Mouse (Mus musculus): ENCODE results near the gene Gm9958. TPM values are rescaled to one million over a fixed set of nuclear protein-coding genes. Genes with fewer than 3 reads are reported as not detected.

The Gm9958 gene
- polyA plus RNA-seq (2016; fragmentation: Nextera tagmentation; extraction: Ambion mirVana), result 3.2 and 3.8 TPM in 2 replicates

DNA sequence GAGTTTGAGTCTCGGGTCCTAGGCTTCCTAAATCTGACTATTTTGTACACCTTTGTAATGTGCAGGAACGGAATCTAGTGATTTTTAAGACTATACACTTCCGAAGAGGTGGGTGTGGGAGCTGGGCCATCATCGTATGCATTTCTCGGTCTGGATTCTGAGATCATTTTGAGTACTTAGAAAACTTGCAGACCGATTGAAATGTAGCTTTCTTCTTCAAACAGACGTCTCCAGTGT lies at the start of gene Gm9958:
TSS of gene Gm9958 (plus strand) at position 138 of the 237 bp plus-strand sequence.
- Histone ChIP-seq H3K4me1 (peaks cover 12% of the 10 kb centered on the region), H3K4me3 (peak within 1 kb of the TSS; percentile 98), H3K36me3 (0 out of 2 replicates have a peak, but pooled peaks cover 4% of the 10 kb centered on the region), H3K27ac (peak within 1 kb of the TSS; percentile 100), H3K9me3 (no peaks in the 10 kb centered on the region), H3K27me3 (ENCODE audit: insufficient read depth, poor library complexity, severe bottlenecking) (no peaks in the 10 kb centered on the region)
- no peak for DNase-seq (ENCODE audit: low spot score)
- WGBS, result 3% methylated on average over 7 of the region's 7 CpGs

DNA sequence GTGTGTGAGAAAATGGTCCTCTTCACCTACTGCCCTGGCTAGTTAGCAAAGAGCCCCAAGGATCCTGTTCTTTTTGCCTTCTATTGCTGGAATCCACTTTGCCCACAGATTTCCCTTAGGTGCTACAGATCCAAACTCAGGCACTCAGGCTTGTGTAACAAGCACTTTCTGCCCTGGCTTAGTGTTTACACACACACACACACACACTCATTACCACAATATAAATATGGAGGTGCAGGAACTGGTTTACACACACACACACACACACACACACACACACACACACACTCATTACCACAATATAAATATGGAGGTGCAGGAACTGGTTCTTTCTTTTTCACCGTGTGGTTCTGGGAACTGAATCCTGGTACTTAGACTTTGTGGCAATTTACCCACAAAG lies 35.9 kb upstream of the Gm9958 start:
- DNase-seq (ENCODE audit: low spot score), result no peak
- Histone ChIP-seq H3K27me3 (ENCODE audit: insufficient read depth, poor library complexity, severe bottlenecking) (no peaks in the 10 kb centered on the region), H3K4me3 (no peak overlapping the region), H3K27ac (no peak overlapping the region), H3K9me3 (no peaks in the 10 kb centered on the region), H3K36me3 (no peaks in the 10 kb centered on the region), H3K4me1 (no peaks in the 10 kb centered on the region)
- 92% methylated on average over 1 of the region's 1 CpGs for WGBS

DNA sequence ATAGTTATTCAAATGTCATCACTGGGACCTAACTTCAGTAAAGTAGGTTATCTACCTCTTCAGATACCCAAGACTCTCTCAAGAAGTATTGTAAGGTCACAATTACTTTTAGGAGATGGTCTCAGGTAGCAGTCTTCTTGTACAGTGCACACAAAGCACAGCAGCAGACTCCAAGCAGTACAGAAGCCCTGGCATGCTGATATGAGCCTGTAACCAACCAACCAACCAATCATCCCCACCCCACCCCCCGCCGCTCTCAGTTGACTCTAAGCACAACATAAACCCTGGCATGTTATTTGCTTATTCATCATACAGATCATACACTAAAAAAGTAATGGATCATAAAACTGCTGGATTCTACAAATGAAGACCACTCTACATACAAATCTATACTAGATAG lies 34.5 kb upstream of the Gm9958 start:
- 89% methylated on average over 2 of the region's 2 CpGs for WGBS
- Histone ChIP-seq H3K4me1 (no peaks in the 10 kb centered on the region), H3K27me3 (ENCODE audit: insufficient read depth, poor library complexity, severe bottlenecking) (no peaks in the 10 kb centered on the region), H3K4me3 (no peak overlapping the region), H3K36me3 (no peaks in the 10 kb centered on the region), H3K9me3 (no peaks in the 10 kb centered on the region), H3K27ac (no peak overlapping the region)
- no peak for DNase-seq (ENCODE audit: low spot score)

DNA sequence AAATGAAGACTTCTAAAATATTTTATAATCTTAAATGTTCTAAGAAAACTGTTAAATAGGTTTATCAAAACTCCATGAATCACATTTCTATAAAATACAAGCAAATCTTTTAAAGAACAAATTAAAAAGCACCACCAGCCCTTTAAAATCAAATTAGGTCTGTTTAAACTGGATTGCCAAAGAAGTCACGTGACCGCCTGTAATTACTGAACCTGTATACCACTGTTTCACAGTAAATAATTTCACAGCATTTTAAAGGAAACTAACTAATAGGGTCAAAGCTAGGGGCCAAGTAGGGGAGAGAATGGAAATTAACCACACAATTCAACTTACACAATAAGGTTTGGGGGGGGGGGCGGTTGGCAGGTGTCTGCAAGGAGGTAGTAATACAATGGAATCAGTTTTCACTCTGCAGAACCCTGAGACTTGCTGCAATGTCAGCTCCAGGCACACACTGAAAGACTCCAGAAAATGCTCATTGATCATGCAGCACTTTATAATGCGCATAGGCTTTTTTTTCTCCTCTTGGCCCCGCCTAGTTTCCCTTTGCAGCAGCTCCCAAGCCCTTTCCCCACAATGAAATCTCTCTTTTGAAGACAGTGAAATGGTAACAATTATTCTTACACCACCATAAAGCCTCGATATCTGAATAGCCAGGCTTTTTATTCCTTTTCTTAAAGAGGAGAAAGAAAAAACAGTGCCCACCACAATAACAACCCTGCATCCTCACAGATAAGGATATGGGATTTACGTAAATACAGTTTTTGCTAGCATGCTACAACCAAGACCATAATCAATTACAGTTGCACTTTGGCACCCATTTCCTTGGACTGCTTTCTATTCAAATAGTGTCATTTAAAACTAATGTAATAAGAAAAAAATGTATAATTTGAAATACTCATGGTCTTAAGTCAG lies 28.6 kb upstream of the Gm9958 start:
- H3K27ac ChIP-seq, result no peak overlapping the region
- no peaks in the 10 kb centered on the region for H3K4me1 ChIP-seq
- H3K4me3 ChIP-seq, result no peak overlapping the region
- no peaks in the 10 kb centered on the region for H3K27me3 ChIP-seq (ENCODE audit: insufficient read depth, poor library complexity, severe bottlenecking)
- no peaks in the 10 kb centered on the region for H3K36me3 ChIP-seq
- 84% methylated on average over 7 of the region's 7 CpGs for WGBS
- H3K9me3 ChIP-seq, result no peaks in the 10 kb centered on the region
- no peak for DNase-seq (ENCODE audit: low spot score)

DNA sequence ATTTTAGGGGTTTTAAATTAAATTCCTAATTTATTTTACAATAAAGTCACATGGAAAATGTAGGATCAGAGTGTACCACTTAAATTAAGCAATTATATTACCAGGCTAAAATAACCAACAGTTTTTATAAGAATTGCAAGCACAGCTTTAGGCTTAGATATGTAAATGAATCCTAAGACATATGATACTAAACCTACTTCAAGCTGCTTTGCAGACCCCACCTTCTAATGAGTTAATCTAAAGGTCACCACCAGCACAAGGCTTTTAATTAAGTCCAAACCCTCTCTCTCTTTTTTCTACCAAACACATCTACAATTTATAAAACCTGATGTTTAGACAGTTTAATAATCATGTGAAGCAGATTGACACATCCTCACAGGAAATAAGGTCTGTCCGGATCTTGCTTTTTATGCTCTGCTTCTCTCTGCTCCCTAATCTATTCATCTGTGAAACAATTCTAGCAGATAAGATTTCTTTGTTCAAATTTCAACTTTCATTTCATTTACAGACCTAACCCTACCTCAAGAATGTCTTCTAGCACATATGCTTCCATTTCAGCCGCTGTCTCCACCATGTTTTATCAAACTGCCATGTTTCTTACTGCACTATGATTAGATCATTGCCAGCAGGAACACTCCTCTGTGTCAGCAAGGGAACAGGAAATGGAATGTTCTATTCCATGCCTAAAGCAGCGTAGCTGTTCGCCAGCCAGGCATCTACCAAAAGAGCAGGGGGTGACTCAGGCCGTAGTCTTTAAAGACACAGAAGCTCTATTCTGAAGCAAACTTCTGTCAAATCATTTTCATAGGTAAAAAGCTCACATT lies 27.7 kb upstream of the Gm9958 start:
- peak overlapping the region; percentile 22; the same call in 1 of the 2 replicates for H3K27ac ChIP-seq
- no peak for DNase-seq (ENCODE audit: low spot score)
- H3K9me3 ChIP-seq, result no peaks in the 10 kb centered on the region
- H3K27me3 ChIP-seq (ENCODE audit: insufficient read depth, poor library complexity, severe bottlenecking), result no peaks in the 10 kb centered on the region
- WGBS, result 39% methylated on average over 5 of the region's 5 CpGs
- H3K36me3 ChIP-seq, result no peaks in the 10 kb centered on the region
- H3K4me1 ChIP-seq, result no peaks in the 10 kb centered on the region
- H3K4me3 ChIP-seq, result no peak overlapping the region; the same call in 1 of the 2 replicates

DNA sequence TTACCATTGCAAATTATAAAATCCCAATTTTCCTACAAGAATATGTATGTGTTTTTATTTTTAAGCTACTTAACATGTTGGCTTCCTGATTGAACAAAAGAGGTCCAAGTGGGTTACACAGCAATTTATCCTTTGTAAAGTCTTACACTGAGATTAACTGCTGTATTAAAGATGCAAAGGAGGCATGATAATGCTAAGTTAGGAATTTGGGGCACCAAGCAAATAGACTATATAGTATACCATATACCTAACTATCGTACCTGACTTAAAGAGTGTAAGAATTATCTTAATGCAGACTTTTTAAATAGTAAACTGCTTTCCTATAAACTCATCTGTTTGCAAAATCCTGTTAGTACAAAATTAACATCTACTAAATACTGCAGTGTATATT lies 27.1 kb upstream of the Gm9958 start:
- H3K27ac ChIP-seq, result no peak overlapping the region
- H3K9me3 ChIP-seq, result no peaks in the 10 kb centered on the region
- WGBS, result 88% methylated on average over 1 of the region's 1 CpGs
- H3K4me1 ChIP-seq, result no peaks in the 10 kb centered on the region
- no peak for DNase-seq (ENCODE audit: low spot score)
- no peak overlapping the region for H3K4me3 ChIP-seq
- H3K36me3 ChIP-seq, result no peaks in the 10 kb centered on the region
- H3K27me3 ChIP-seq (ENCODE audit: insufficient read depth, poor library complexity, severe bottlenecking), result no peaks in the 10 kb centered on the region

DNA sequence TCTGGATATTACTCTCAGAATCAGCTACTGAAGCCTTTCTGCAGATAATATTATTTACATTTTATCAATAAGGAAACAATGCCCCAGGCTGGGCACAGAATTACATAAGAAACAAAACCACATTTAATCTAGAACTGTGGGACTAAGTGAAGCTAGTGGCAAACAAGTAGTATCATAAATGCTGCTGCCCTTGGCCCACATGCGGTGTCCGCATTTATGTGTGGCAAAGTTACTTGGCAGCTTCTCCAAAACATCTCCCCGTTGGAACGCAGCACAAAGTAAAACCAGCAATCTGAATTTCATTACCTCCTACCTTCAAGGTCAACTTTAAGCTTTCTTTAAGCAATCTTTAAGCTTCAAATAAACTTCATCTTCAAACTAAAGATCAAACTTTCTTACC lies 26.2 kb upstream of the Gm9958 start:
- H3K27ac ChIP-seq, result no peak overlapping the region
- H3K9me3 ChIP-seq, result no peaks in the 10 kb centered on the region
- no peaks in the 10 kb centered on the region for H3K27me3 ChIP-seq (ENCODE audit: insufficient read depth, poor library complexity, severe bottlenecking)
- 90% methylated on average over 4 of the region's 4 CpGs for WGBS
- no peak for DNase-seq (ENCODE audit: low spot score)
- H3K4me3 ChIP-seq, result no peak overlapping the region
- peaks cover under 1% of the 10 kb centered on the region; the same call in 1 of the 2 replicates for H3K36me3 ChIP-seq
- H3K4me1 ChIP-seq, result no peaks in the 10 kb centered on the region

DNA sequence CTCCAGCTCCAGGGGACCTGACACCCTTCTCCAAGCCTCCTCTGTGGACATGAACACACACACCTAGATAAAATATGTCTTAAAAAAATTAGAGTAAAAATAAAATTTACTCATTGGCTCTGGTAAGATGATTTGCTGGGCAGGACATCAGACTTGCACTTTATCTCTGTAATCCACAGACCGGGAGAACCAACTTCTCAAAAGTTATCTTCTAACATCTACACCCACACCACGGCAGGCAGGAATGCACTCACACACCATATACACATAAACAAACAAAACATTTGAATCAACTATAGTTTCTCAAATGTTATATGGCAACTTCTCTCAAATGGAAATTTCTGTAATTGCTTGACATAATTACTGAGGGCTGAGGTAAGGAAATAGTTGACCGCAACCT lies 20.1 kb upstream of the Gm9958 start:
- Histone ChIP-seq H3K9me3 (no peaks in the 10 kb centered on the region), H3K4me3 (no peak overlapping the region), H3K27ac (no peak overlapping the region), H3K4me1 (no peaks in the 10 kb centered on the region), H3K36me3 (peaks cover 10% of the 10 kb centered on the region; the same call in 1 of the 2 replicates), H3K27me3 (ENCODE audit: insufficient read depth, poor library complexity, severe bottlenecking) (no peaks in the 10 kb centered on the region)
- no peak for DNase-seq (ENCODE audit: low spot score)
- 90% methylated on average over 3 of the region's 3 CpGs for WGBS

DNA sequence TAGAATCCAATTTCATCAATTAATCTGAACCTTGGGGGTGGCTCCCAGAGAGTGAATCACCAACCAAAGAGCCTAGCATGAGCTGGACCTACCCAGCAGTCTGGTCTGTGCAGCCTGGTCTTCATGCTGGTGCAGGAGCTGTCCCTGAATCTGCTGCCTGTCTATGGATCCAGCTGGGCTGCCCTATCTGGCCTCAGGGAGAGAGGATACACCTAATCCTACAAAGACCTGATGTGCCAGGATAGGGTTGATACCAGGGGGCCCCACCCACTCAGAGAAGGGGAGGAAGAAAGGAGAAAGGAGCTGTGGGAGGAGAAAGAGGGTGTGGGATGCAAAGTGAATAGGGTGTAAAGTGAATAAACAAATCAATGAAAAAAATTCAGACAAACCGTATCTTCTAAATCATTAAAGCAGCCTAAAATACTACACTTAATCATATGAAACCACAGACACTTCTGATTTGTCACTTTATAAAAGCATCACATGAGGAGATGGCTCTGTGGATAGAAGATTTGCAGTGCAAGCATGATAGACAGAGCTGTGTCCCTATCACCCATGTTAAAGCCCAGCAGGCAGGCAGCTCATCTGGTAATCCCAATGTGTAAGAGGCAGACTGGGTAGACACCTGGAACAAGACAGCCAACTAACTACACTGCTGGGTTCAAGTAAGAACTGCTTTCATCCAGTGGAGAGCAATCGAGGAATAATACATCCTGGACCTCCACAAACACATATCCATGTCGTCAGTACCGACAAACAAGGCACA lies 13.3 kb upstream of the Gm9958 start:
- H3K4me3 ChIP-seq, result no peak overlapping the region
- 90% methylated on average over 4 of the region's 4 CpGs for WGBS
- peaks cover 13% of the 10 kb centered on the region; the same call in 1 of the 2 replicates for H3K36me3 ChIP-seq
- no peaks in the 10 kb centered on the region for H3K27me3 ChIP-seq (ENCODE audit: insufficient read depth, poor library complexity, severe bottlenecking)
- no peak overlapping the region for H3K27ac ChIP-seq
- H3K4me1 ChIP-seq, result no peaks in the 10 kb centered on the region
- H3K9me3 ChIP-seq, result no peaks in the 10 kb centered on the region
- DNase-seq (ENCODE audit: low spot score), result no peak

DNA sequence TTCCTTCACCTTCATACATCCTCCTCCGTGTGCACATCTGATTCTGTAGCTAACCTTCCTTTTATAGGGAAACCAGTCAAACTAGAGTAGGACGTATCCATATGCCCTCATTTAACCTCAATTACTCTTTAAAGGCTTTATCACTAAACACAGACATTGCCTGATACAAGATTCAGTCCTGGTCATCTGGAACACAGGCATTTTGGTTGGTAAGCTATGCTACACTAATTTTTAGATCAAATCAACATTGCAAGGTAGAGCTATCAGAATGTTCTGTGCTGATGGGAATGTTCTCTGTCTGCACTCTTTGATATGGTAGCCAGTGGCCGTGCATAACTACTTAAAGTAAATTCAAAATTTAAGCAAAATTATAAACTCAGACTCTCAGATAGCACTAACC lies 11.2 kb upstream of the Gm9958 start:
- Histone ChIP-seq H3K9me3 (no peaks in the 10 kb centered on the region), H3K27ac (no peak overlapping the region), H3K4me1 (no peaks in the 10 kb centered on the region), H3K4me3 (no peak overlapping the region), H3K36me3 (peaks cover 29% of the 10 kb centered on the region), H3K27me3 (ENCODE audit: insufficient read depth, poor library complexity, severe bottlenecking) (no peaks in the 10 kb centered on the region)
- DNase-seq (ENCODE audit: low spot score), result no peak
- WGBS, result 90% methylated on average over 3 of the region's 3 CpGs

DNA sequence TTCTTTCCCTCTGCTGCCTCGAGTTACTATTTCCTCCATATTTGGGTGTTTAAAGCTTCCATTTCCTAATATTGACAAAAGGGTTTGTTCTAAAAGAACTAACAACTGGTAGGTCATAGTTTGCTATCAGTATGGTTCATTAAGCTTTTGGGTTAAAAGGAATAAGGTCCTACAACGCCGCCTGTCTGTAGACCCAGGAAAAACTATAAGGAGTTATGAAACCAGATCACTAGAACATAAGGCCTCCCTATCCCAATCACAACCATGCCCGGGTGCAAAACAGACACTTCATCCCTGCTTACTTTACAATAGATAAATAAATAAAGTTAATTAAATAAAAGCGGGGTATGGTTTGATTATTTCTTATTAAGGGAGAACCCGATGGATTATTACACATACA lies 2.5 kb upstream of the Gm9958 start:
- no peak for DNase-seq (ENCODE audit: low spot score)

DNA sequence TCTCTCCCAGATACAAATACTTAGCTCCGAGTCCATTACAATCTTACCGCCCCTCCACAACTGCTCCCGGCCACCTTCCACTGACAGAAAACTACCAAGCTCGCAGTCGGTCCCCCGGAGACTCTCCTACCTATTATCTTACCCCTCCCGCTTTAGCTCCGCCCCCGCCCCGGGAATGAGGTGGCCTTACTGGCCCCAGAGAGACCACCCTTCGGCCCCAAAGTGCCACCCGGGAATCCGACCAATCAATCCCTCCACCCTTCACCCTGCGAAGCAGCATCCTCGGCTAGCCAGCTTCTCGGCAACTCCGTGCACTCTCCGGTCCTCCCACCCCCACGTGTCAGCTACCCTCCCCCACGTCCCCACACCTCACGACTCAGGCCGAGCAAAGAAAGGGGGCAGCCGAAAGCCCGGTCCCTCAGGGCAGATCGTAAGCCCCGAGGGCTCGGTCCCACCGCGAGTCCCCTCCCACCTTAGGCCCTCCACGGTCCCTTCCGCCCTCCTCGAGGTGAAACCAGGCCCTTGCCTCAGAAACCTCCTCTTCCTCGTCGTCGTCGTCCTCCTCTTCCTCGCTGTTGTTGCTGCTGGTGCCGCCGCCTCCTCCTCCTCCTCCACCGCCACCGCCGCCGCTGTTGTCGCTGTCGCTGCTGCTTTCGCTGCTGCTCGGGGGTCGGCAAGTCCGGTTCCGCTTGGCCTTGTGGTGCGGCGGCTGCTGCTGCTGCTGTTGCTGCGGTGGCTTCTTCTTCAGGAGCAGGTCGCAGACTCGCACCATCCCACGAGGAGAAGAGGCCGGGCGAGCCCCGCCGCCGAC lies 1.7 kb upstream of the Gm9958 start:
- H3K4me3 ChIP-seq, result peak overlapping the region; percentile 98
- peak; percentile 89 for DNase-seq (ENCODE audit: low spot score)
- under 1% methylated on average over 50 of the region's 61 CpGs for WGBS
- H3K36me3 ChIP-seq, result 0 out of 2 replicates have a peak, but pooled peaks cover 4% of the 10 kb centered on the region
- no peaks in the 10 kb centered on the region for H3K9me3 ChIP-seq
- H3K4me1 ChIP-seq, result peaks cover 12% of the 10 kb centered on the region
- H3K27me3 ChIP-seq (ENCODE audit: insufficient read depth, poor library complexity, severe bottlenecking), result no peaks in the 10 kb centered on the region
- peak overlapping the region; percentile 100 for H3K27ac ChIP-seq

More for the DNA sequence above, 2.5 kb upstream of the Gm9958 start:
- H3K9me3 ChIP-seq, result no peaks in the 10 kb centered on the region
- peak overlapping the region; percentile 98 for H3K4me3 ChIP-seq
- H3K27ac ChIP-seq, result peak overlapping the region; percentile 100
- H3K4me1 ChIP-seq, result peaks cover 12% of the 10 kb centered on the region
- H3K36me3 ChIP-seq, result peaks cover 12% of the 10 kb centered on the region
- 4% methylated on average over 6 of the region's 6 CpGs for WGBS
- no peaks in the 10 kb centered on the region for H3K27me3 ChIP-seq (ENCODE audit: insufficient read depth, poor library complexity, severe bottlenecking)
